Mouse (Mus musculus) forebrain, postnatal 0 days (tissue): ENCODE data around the gene Birc5. TPM values are rescaled to one million over a fixed set of nuclear protein-coding genes. Genes with fewer than 3 reads are reported as not detected.
A peak's percentile ranks its signal among the peaks of the same experiment; 100 is the strongest.

Source experiments
- ATAC-seq: fragments of 200-750 bp; cut with Nextera tagmentation; 2 replicates; pipeline ENCODE4 v1.8.0; 2017; ENCODE audit warnings: mild to moderate bottlenecking, moderate library complexity
- DNase-seq: peaks from one replicate; pipeline ENCODE4 v3.0.0-alpha.2; 2015
- H3K27ac ChIP-seq: fragments of 300-500 bp; sonication (generic); 2 replicates; pipeline ENCODE4 v1.5.1; 2014; ENCODE audit warnings: low read depth, mild to moderate bottlenecking, antibody characterized with exemption, low read length, moderate library complexity, mixed read lengths
- H3K27me3 ChIP-seq: fragments of 300-500 bp; sonication (generic); 2 replicates; pipeline ENCODE4 v1.6.1; 2014; ENCODE audit warnings: mild to moderate bottlenecking, low read length, mixed read lengths; ENCODE audit not compliant: insufficient read depth
- H3K36me3 ChIP-seq: fragments of 300-500 bp; sonication (generic); 2 replicates; pipeline ENCODE4 v1.6.1; 2014; ENCODE audit warnings: mild to moderate bottlenecking, moderate library complexity; ENCODE audit not compliant: insufficient read depth
- H3K4me1 ChIP-seq: fragments of 300-500 bp; sonication (generic); 2 replicates; pipeline ENCODE4 v1.6.1; 2014; ENCODE audit warnings: antibody characterized with exemption; ENCODE audit not compliant: insufficient read depth
- H3K4me2 ChIP-seq: fragments of 300-500 bp; sonication (generic); 2 replicates; pipeline ENCODE4 v1.6.1; 2014; ENCODE audit warnings: low read depth, mild to moderate bottlenecking, moderate library complexity
- H3K4me3 ChIP-seq: fragments of 300-500 bp; sonication (generic); 2 replicates; pipeline ENCODE4 v1.5.1; 2014; ENCODE audit warnings: low read depth, low read length, mixed read lengths
- H3K9ac ChIP-seq: fragments of 300-500 bp; sonication (generic); 2 replicates; pipeline ENCODE4 v1.6.1; 2014; ENCODE audit warnings: mild to moderate bottlenecking
- H3K9me3 ChIP-seq: fragments of 300-500 bp; sonication (generic); 2 replicates; pipeline ENCODE4 v1.6.1; 2016; ENCODE audit warnings: low read length
- CTCF ChIP-seq: sonication (generic); IDR thresholded peaks from 2 replicates; pipeline ENCODE4 v1.5.1; 2016; ENCODE audit warnings: antibody characterized with exemption, control low read depth, low read depth
- WGBS: fragments of 180-500 bp; shearing (Covaris S2); extraction: QIAGEN DNeasy Blood & Tissue Kit; methylation state at CpG from one replicate; pipeline ENCODE4 v1.1.7; 2014; 5-methylcytosine and 5-hydroxymethylcytosine counted together
- polyA plus RNA-seq: library from polyadenylated mRNA; unstranded; fragments of >200 nt; fragmentation: Nextera tagmentation; extraction: Ambion mirVana; gene quantifications from 2 replicates; pipeline ENCODE4 v1.2.1, GENCODE M21; 2015
- total RNA-seq: library from RNA; depleted of rRNA; stranded (reverse); fragments of >200 nt; gene quantifications from 2 replicates; pipeline ENCODE4 v1.2.3, GENCODE M21; 2014

The Birc5 gene
- total and polyA plus RNA-seq, 2 experiments from 2014 or later: 6.2 to 24.9 TPM

- no peak overlapping the region for H3K27ac ChIP-seq
- no peaks in the 10 kb centered on the region for H3K36me3 ChIP-seq
- no peaks in the 10 kb centered on the region for H3K27me3 ChIP-seq
- H3K4me1 ChIP-seq: peaks cover 5% of the 10 kb centered on the region; the same call in 1 of the 2 replicates
- no peak overlapping the region for H3K9ac ChIP-seq
- H3K9me3 ChIP-seq: no peaks in the 10 kb centered on the region
- DNase-seq (no peak), ATAC-seq (no peak)
- WGBS: 96% methylated on average over 9 of the region's 9 CpGs
- TF ChIP-seq CTCF: no peak
- no peak overlapping the region for H3K4me2 ChIP-seq
- H3K4me3 ChIP-seq: no peak overlapping the region
These were observed 27.2 kb upstream of the Birc5 start for GRCm38 (mm10) chr11:117821868-117822267.

GRCm38 (mm10) chr11:117822728-117823241, 26.3 kb upstream of the Birc5 start:
- 61% methylated on average over 7 of the region's 7 CpGs for WGBS
- H3K4me2 ChIP-seq: no peak overlapping the region
- no peak overlapping the region for H3K27ac ChIP-seq
- no peaks in the 10 kb centered on the region for H3K36me3 ChIP-seq
- ATAC-seq (no peak), DNase-seq (no peak)
- H3K9me3 ChIP-seq: no peaks in the 10 kb centered on the region
- no peak overlapping the region for H3K4me3 ChIP-seq
- no peak overlapping the region for H3K9ac ChIP-seq
- TF ChIP-seq CTCF: no peak
- peaks cover 5% of the 10 kb centered on the region; the same call in 1 of the 2 replicates for H3K4me1 ChIP-seq
- no peaks in the 10 kb centered on the region for H3K27me3 ChIP-seq

- ATAC-seq (no peak), DNase-seq (no peak)
- no peak overlapping the region for H3K4me3 ChIP-seq
- no peaks in the 10 kb centered on the region for H3K36me3 ChIP-seq
- H3K27ac ChIP-seq: no peak overlapping the region
- TF ChIP-seq CTCF: no peak
- H3K9me3 ChIP-seq: no peaks in the 10 kb centered on the region
- H3K4me2 ChIP-seq: no peak overlapping the region
- peaks cover 5% of the 10 kb centered on the region; the same call in 1 of the 2 replicates for H3K4me1 ChIP-seq
- WGBS: 93% methylated on average over 6 of the region's 6 CpGs
- no peaks in the 10 kb centered on the region for H3K27me3 ChIP-seq
- H3K9ac ChIP-seq: no peak overlapping the region
These were observed 25.6 kb upstream of the Birc5 start for GRCm38 (mm10) chr11:117823411-117823810.

- H3K36me3 ChIP-seq: no peaks in the 10 kb centered on the region
- ATAC-seq (peak; percentile 84), DNase-seq (peak; percentile 93)
- H3K4me1 ChIP-seq: peaks cover 5% of the 10 kb centered on the region; the same call in 1 of the 2 replicates
- peak overlapping the region; percentile 25 for H3K9ac ChIP-seq
- peak overlapping the region; percentile 85 for H3K4me2 ChIP-seq
- H3K27me3 ChIP-seq: no peaks in the 10 kb centered on the region
- H3K9me3 ChIP-seq: no peaks in the 10 kb centered on the region
- TF ChIP-seq CTCF: peak; percentile 96
- peak overlapping the region; percentile 47; the same call in 1 of the 2 replicates for H3K4me3 ChIP-seq
- 8% methylated on average over 23 of the region's 23 CpGs for WGBS
- H3K27ac ChIP-seq: no peak overlapping the region
These were observed 24.7 kb upstream of the Birc5 start for GRCm38 (mm10) chr11:117824060-117824969.

GRCm38 (mm10) chr11:117825333-117826101, 23.5 kb upstream of the Birc5 start, which contains the start of the genes Afmid and Tk1:
Gene Afmid, plus strand, starts transcription at chr11:117825924.
Gene Tk1, minus strand, starts transcription at chr11:117826092.
- Histone ChIP-seq H3K27ac (peak within 1 kb of the TSS; percentile 36), H3K4me3 (peak within 1 kb of the TSS; percentile 47), H3K4me2 (peak within 1 kb of the TSS; percentile 85), H3K9me3 (no peaks in the 10 kb centered on the region), H3K4me1 (peaks cover 5% of the 10 kb centered on the region; the same call in 1 of the 2 replicates), H3K36me3 (no peaks in the 10 kb centered on the region), H3K9ac (peak within 1 kb of the TSS; percentile 58), H3K27me3 (no peaks in the 10 kb centered on the region)
- TF ChIP-seq CTCF: no peak
- ATAC-seq (peak; percentile 74), DNase-seq (peak; percentile 82)
- WGBS: under 1% methylated on average over 34 of the region's 34 CpGs

- H3K4me3 ChIP-seq: peak overlapping the region; percentile 47
- DNase-seq (no peak), ATAC-seq (peak; percentile 53)
- H3K27me3 ChIP-seq: no peaks in the 10 kb centered on the region
- H3K36me3 ChIP-seq: no peaks in the 10 kb centered on the region
- peak overlapping the region; percentile 58 for H3K9ac ChIP-seq
- peak overlapping the region; percentile 85 for H3K4me2 ChIP-seq
- peak overlapping the region; percentile 36 for H3K27ac ChIP-seq
- H3K9me3 ChIP-seq: no peaks in the 10 kb centered on the region
- 1% methylated on average over 5 of the region's 5 CpGs for WGBS
- no peak for TF ChIP-seq CTCF
- H3K4me1 ChIP-seq: peaks cover 5% of the 10 kb centered on the region; the same call in 1 of the 2 replicates
These were observed 22.9 kb upstream of the Birc5 start for GRCm38 (mm10) chr11:117826164-117826563.
